Mouse (Mus musculus): ENCODE results near the gene Lmna. TPM values are rescaled to one million over a fixed set of nuclear protein-coding genes. Genes with fewer than 3 reads are reported as not detected.

Gene Lmna
- polyA plus RNA-seq (2014; fragmentation: Nextera tagmentation; extraction: Ambion mirVana): 155 and 157 TPM in 2 replicates

DNA sequence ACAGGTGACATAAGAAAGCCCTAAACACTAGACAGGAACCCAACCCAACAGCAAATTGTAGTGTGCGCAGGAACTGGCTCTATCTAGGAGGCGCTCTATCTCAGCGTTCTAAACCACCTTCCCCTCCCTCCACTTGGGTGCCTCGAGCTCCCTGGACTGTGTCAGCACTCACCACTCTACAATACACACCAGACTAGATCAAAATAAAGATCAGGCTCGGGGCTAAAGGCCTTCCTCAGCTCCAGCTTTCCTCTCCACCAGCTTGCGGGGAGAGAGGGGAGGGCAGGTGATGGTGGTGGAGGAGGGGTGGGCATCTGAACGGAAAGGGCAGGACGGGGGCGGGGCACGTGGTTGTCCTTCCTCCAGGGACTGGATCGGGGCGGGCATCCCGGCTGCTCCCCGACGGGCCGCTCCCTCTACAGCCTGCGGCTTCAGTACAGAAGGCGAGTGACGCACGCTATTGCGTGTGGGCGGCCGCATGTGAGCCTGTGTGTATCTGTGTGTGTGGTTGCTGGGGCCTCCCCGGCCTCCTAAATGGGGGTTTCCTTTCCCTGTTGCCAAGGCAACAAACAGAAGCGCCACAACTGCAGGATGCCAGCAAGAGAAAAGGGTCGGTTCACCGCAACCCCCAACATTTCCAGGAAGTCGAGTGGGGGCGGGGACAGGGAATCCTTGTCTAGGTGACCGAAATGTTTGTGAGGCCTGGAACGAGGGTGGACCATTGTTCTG, at the start of gene Lmna:
Gene Lmna, minus strand, starts transcription at position 265 of the 729 bp plus-strand sequence.
- no peaks in the 10 kb centered on the region for H3K36me3 ChIP-seq (ENCODE audit: control insufficient read depth, insufficient read depth, low read length)
- H3K4me1 ChIP-seq (replicated peaks; ENCODE audit: control insufficient read depth, insufficient read depth, low read length): peaks cover 55% of the 10 kb centered on the region
- peak within 1 kb of the TSS; percentile 41 for H3K4me3 ChIP-seq (ENCODE audit: low read depth, low read length)
- ATAC-seq (replicated peaks; ENCODE audit: low FRiP score) (peak; percentile 93), DNase-seq (ENCODE audit: low spot score) (peak; percentile 93)
- WGBS: 1% methylated on average over 31 of the region's 31 CpGs
- peak within 1 kb of the TSS; percentile 71 for H3K4me2 ChIP-seq
- peak within 1 kb of the TSS; percentile 81 for H3K27ac ChIP-seq (ENCODE audit: low read depth, low read length)
- H3K9ac ChIP-seq (ENCODE audit: low read depth, low read length): peak within 1 kb of the TSS; percentile 57
- H3K9me3 ChIP-seq (ENCODE audit: control insufficient read depth, low read length): no peaks in the 10 kb centered on the region
- no peaks in the 10 kb centered on the region for H3K27me3 ChIP-seq (replicated peaks; ENCODE audit: control insufficient read depth, insufficient read depth, low read length)

DNA sequence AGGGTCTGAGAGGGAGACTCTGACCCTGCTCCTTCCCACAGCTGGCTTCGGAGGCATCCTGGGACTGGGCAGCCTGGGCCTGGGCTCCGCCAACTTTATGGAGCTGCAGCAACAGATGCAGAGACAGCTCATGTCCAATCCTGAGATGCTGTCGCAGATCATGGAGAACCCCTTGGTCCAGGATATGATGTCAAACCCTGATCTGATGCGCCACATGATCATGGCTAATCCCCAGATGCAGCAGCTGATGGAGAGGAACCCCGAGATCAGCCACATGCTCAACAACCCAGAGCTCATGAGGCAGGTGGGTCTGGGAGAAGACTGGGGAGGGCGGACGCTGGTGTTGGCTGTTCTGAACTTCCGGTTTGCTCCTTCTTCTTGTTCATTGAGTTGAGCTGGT, 46.9 kb upstream of the Lmna start:
- Histone ChIP-seq H3K9ac (ENCODE audit: low read depth, low read length) (no peak overlapping the region), H3K27me3 (replicated peaks; ENCODE audit: control insufficient read depth, insufficient read depth, low read length) (no peaks in the 10 kb centered on the region), H3K4me3 (ENCODE audit: low read depth, low read length) (no peak overlapping the region), H3K4me2 (no peak overlapping the region), H3K4me1 (replicated peaks; ENCODE audit: control insufficient read depth, insufficient read depth, low read length) (peaks cover 22% of the 10 kb centered on the region), H3K36me3 (ENCODE audit: control insufficient read depth, insufficient read depth, low read length) (peaks cover 43% of the 10 kb centered on the region), H3K27ac (ENCODE audit: low read depth, low read length) (no peak overlapping the region), H3K9me3 (ENCODE audit: control insufficient read depth, low read length) (no peaks in the 10 kb centered on the region)
- ATAC-seq (replicated peaks; ENCODE audit: low FRiP score): no peak
- no peak for DNase-seq (ENCODE audit: low spot score)
- 93% methylated on average over 8 of the region's 8 CpGs for WGBS

- Histone ChIP-seq H3K4me3 (ENCODE audit: low read depth, low read length) (no peak overlapping the region), H3K9ac (ENCODE audit: low read depth, low read length) (peak overlapping the region; percentile 3; the same call in 1 of the 2 replicates), H3K27me3 (replicated peaks; ENCODE audit: control insufficient read depth, insufficient read depth, low read length) (no peaks in the 10 kb centered on the region), H3K4me1 (replicated peaks; ENCODE audit: control insufficient read depth, insufficient read depth, low read length) (peaks cover 26% of the 10 kb centered on the region), H3K27ac (ENCODE audit: low read depth, low read length) (no peak overlapping the region), H3K36me3 (ENCODE audit: control insufficient read depth, insufficient read depth, low read length) (peaks cover 38% of the 10 kb centered on the region), H3K4me2 (no peak overlapping the region), H3K9me3 (ENCODE audit: control insufficient read depth, low read length) (no peaks in the 10 kb centered on the region)
- DNase-seq (ENCODE audit: low spot score) (no peak), ATAC-seq (replicated peaks; ENCODE audit: low FRiP score) (no peak)
- 92% methylated on average over 6 of the region's 6 CpGs for WGBS
Measured at GRCm38 (mm10) chr3:88555731-88556130, 46.0 kb upstream of the Lmna start.

DNA sequence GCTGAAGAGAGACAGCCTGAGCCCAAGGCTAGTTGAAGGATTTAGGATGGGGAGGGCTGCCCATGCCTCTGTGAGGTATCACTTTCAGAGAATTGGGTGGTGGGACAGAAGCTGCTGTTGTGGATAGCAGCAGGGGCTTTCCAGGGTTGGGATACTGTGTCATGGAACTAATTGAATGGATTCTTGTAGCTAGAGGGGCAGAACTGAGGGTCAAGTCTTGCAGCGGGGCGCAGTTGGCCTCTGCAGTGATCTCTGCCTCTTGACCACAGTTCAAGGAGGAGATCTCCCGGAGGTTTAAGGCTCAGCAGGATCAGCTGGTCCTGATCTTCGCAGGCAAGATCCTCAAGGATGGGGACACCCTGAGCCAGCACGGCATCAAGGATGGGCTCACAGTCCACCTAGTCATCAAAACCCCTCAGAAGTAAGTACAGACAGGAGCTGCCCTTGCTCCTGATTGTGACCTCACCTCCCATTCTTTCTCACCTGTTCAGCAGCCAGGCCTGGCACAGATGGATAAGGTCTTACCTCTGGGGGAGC, 45.4 kb upstream of the Lmna start:
- ATAC-seq (replicated peaks; ENCODE audit: low FRiP score): no peak
- DNase-seq (ENCODE audit: low spot score): no peak
- Histone ChIP-seq H3K36me3 (ENCODE audit: control insufficient read depth, insufficient read depth, low read length) (peaks cover 38% of the 10 kb centered on the region), H3K27me3 (replicated peaks; ENCODE audit: control insufficient read depth, insufficient read depth, low read length) (no peaks in the 10 kb centered on the region), H3K9ac (ENCODE audit: low read depth, low read length) (peak overlapping the region; percentile 3; the same call in 1 of the 2 replicates), H3K4me2 (peak overlapping the region; percentile 93), H3K27ac (ENCODE audit: low read depth, low read length) (no peak overlapping the region), H3K9me3 (ENCODE audit: control insufficient read depth, low read length) (no peaks in the 10 kb centered on the region), H3K4me3 (ENCODE audit: low read depth, low read length) (0 out of 2 replicates have a peak overlapping the region, but pooled peaks have one; percentile 5), H3K4me1 (replicated peaks; ENCODE audit: control insufficient read depth, insufficient read depth, low read length) (peaks cover 26% of the 10 kb centered on the region)
- 92% methylated on average over 5 of the region's 5 CpGs for WGBS

- peak overlapping the region; percentile 93 for H3K4me2 ChIP-seq
- peak overlapping the region; percentile 94 for H3K27ac ChIP-seq (ENCODE audit: low read depth, low read length)
- under 1% methylated on average over 41 of the region's 41 CpGs for WGBS
- peak; percentile 21 for ATAC-seq (replicated peaks; ENCODE audit: low FRiP score)
- no peaks in the 10 kb centered on the region for H3K9me3 ChIP-seq (ENCODE audit: control insufficient read depth, low read length)
- peak overlapping the region; percentile 92 for H3K4me3 ChIP-seq (ENCODE audit: low read depth, low read length)
- H3K9ac ChIP-seq (ENCODE audit: low read depth, low read length): peak overlapping the region; percentile 92
- H3K27me3 ChIP-seq (replicated peaks; ENCODE audit: control insufficient read depth, insufficient read depth, low read length): no peaks in the 10 kb centered on the region
- peaks cover 26% of the 10 kb centered on the region for H3K4me1 ChIP-seq (replicated peaks; ENCODE audit: control insufficient read depth, insufficient read depth, low read length)
- peaks cover 30% of the 10 kb centered on the region for H3K36me3 ChIP-seq (ENCODE audit: control insufficient read depth, insufficient read depth, low read length)
- DNase-seq (ENCODE audit: low spot score): peak; percentile 60
Measured at GRCm38 (mm10) chr3:88553880-88554586, 44.3 kb upstream of the Lmna start.

DNA sequence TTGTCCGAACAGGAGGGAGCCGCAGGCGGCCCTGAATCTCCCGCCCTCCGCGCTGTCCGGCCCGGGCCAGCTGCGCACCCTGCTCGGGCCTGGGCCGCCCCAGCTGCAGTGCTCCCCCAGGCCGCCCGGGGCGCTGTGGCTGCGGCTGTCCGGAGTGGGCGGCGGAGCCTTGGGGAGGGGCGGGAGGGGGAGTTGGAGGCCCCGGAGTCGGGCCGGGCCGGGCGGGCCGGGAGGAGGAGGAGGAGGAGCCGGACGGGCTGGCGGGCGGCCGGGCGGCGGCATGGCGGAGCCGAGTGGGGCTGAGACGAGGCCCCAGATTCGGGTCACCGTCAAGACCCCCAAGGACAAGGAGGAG, 43.7 kb upstream of the Lmna start, which contains the start of gene Ubqln4:
Gene Ubqln4, plus strand, starts transcription at position 234 of the 355 bp plus-strand sequence.
- H3K9ac ChIP-seq (ENCODE audit: low read depth, low read length): peak within 1 kb of the TSS; percentile 92
- ATAC-seq (replicated peaks; ENCODE audit: low FRiP score): peak; percentile 83
- WGBS: under 1% methylated on average over 35 of the region's 37 CpGs

GRCm38 (mm10) chr3:88552676-88553524, 43.1 kb upstream of the Lmna start, which contains the start of gene Lamtor2:
Lamtor2 (minus strand) TSS chr3:88553074.
- peak; percentile 94 for DNase-seq (ENCODE audit: low spot score)
- under 1% methylated on average over 48 of the region's 48 CpGs for WGBS

More for the DNA sequence above, 43.7 kb upstream of the Lmna start, which contains the start of gene Ubqln4:
- peak; percentile 90 for DNase-seq (ENCODE audit: low spot score)
- H3K4me2 ChIP-seq: peak within 1 kb of the TSS; percentile 93
- peaks cover 29% of the 10 kb centered on the region for H3K36me3 ChIP-seq (ENCODE audit: control insufficient read depth, insufficient read depth, low read length)
- H3K4me1 ChIP-seq (replicated peaks; ENCODE audit: control insufficient read depth, insufficient read depth, low read length): peaks cover 26% of the 10 kb centered on the region
- no peaks in the 10 kb centered on the region for H3K9me3 ChIP-seq (ENCODE audit: control insufficient read depth, low read length)
- H3K27ac ChIP-seq (ENCODE audit: low read depth, low read length): peak within 1 kb of the TSS; percentile 94
- H3K4me3 ChIP-seq (ENCODE audit: low read depth, low read length): peak within 1 kb of the TSS; percentile 92
- no peaks in the 10 kb centered on the region for H3K27me3 ChIP-seq (replicated peaks; ENCODE audit: control insufficient read depth, insufficient read depth, low read length)

More at GRCm38 (mm10) chr3:88552676-88553524, 43.1 kb upstream of the Lmna start, which contains the start of gene Lamtor2:
- no peaks in the 10 kb centered on the region for H3K9me3 ChIP-seq (ENCODE audit: control insufficient read depth, low read length)
- peak; percentile 90 for ATAC-seq (replicated peaks; ENCODE audit: low FRiP score)
- H3K36me3 ChIP-seq (ENCODE audit: control insufficient read depth, insufficient read depth, low read length): peaks cover 24% of the 10 kb centered on the region
- peak within 1 kb of the TSS; percentile 92 for H3K9ac ChIP-seq (ENCODE audit: low read depth, low read length)
- H3K27ac ChIP-seq (ENCODE audit: low read depth, low read length): peak within 1 kb of the TSS; percentile 94
- H3K4me1 ChIP-seq (replicated peaks; ENCODE audit: control insufficient read depth, insufficient read depth, low read length): peaks cover 26% of the 10 kb centered on the region
- H3K27me3 ChIP-seq (replicated peaks; ENCODE audit: control insufficient read depth, insufficient read depth, low read length): no peaks in the 10 kb centered on the region
- H3K4me3 ChIP-seq (ENCODE audit: low read depth, low read length): peak within 1 kb of the TSS; percentile 92
- peak within 1 kb of the TSS; percentile 93 for H3K4me2 ChIP-seq
